Mouse (Mus musculus): ENCODE measurements around the gene Svop. TPM values are rescaled to one million over a fixed set of nuclear protein-coding genes. Genes with fewer than 3 reads are reported as not detected.

The Svop gene
- polyA plus RNA-seq, 1 experiment, result 0.04 TPM

DNA sequence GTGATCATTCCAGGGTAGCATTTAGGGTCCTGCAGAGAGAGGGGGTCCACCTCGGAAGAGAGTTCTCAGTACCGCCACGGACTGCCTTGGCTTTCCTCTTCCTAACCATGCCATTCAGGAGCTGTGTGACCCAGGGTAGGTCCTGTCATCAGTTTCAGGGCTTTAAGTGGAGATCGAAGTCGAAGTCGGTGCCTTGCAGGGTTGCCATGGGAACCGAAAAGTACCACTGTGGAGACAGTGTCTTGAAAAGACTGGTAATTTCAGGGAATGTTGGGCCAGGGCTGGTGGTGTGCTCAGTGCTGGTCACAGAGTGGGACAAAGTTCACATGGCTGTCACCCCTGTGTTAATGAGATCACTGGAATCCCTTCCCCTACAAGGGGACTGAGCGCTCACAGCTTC lies 14.4 kb downstream of the Svop start:
- Histone ChIP-seq H3K36me3 (ENCODE audit: control insufficient read depth, insufficient read depth) (no peaks in the 10 kb centered on the region), H3K27me3 (ENCODE audit: control insufficient read depth, insufficient read depth, insufficient read length) (peaks cover 27% of the 10 kb centered on the region), H3ac (ENCODE audit: control insufficient read depth, insufficient read length, low read depth) (no peak overlapping the region), H3K79me2 (ENCODE audit: control insufficient read depth, insufficient read depth) (no peaks in the 10 kb centered on the region), H3K4me3 (ENCODE audit: insufficient read depth, poor library complexity, severe bottlenecking) (no peak overlapping the region), H3K79me3 (ENCODE audit: low read depth) (no peaks in the 10 kb centered on the region)
- TF ChIP-seq MAX (IDR thresholded peaks at IDR 0.05) (no peak), CTCF (IDR thresholded peaks at IDR 0.05; ENCODE audit: control insufficient read depth, insufficient read depth, insufficient read length) (no peak), MYOG (IDR thresholded peaks at IDR 0.05; ENCODE audit: control insufficient read depth, extremely low read depth, insufficient read length) (no peak), CEBPB (IDR thresholded peaks at IDR 0.05; ENCODE audit: low read depth) (no peak), USF1 (IDR thresholded peaks at IDR 0.05; ENCODE audit: low read depth) (no peak), MYOD1 (IDR thresholded peaks at IDR 0.05; ENCODE audit: control insufficient read depth, insufficient read length, low read depth) (no peak), FOSL1 (IDR thresholded peaks at IDR 0.05; ENCODE audit: insufficient read depth, low read length, poor library complexity, severe bottlenecking) (no peak)

DNA sequence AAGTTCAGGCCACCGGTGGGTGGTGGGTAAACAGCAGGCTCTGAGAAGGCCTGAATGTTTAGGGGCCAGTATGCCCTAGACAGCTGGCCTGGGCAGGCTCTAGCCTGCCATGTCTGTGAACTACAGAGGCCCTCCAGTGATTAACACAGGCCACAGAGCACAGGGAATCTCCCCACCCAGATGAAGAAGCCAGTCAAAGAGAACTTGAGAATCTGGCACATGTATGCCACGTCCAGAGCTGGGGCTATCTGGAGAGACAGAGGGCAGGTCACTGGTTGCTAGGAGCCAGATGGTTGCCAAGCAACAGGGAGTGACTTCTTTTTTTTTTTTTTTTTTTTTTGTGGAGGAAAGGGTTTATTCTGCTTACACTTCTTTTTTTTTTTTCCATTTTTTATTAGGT lies 19.1 kb downstream of the Svop start:
- Histone ChIP-seq H3K79me2 (ENCODE audit: control insufficient read depth, insufficient read depth) (no peaks in the 10 kb centered on the region), H3K4me3 (ENCODE audit: insufficient read depth, poor library complexity, severe bottlenecking) (no peak overlapping the region), H3ac (ENCODE audit: control insufficient read depth, insufficient read length, low read depth) (no peak overlapping the region), H3K36me3 (ENCODE audit: control insufficient read depth, insufficient read depth) (no peaks in the 10 kb centered on the region), H3K79me3 (ENCODE audit: low read depth) (no peaks in the 10 kb centered on the region), H3K27me3 (ENCODE audit: control insufficient read depth, insufficient read depth, insufficient read length) (peaks cover 31% of the 10 kb centered on the region)
- TF ChIP-seq MYOG (IDR thresholded peaks at IDR 0.05; ENCODE audit: control insufficient read depth, extremely low read depth, insufficient read length) (no peak), USF1 (IDR thresholded peaks at IDR 0.05; ENCODE audit: low read depth) (no peak), CEBPB (IDR thresholded peaks at IDR 0.05; ENCODE audit: low read depth) (no peak), CTCF (IDR thresholded peaks at IDR 0.05; ENCODE audit: control insufficient read depth, insufficient read depth, insufficient read length) (no peak), FOSL1 (IDR thresholded peaks at IDR 0.05; ENCODE audit: insufficient read depth, low read length, poor library complexity, severe bottlenecking) (no peak)

DNA sequence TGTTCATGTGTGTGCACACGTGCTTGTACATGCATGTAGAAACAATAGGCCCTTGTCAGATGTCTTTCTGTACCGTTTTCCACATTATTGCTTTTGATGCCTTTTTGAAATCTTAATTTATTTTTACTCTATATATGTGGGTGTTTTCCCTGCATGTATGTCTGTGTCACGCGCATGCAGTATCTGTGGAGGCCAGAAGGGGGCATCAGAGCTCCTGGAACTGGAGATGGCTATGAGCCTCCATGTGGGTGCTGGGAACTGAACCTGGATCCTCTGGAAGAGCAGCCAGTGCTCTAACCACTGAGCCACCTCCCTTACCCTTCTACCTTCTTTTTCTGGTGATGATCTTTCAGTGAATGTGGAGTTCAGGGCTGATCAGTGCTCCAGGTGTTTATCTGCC lies 20.5 kb downstream of the Svop start:
- Histone ChIP-seq H3K4me3 (ENCODE audit: insufficient read depth, poor library complexity, severe bottlenecking) (no peak overlapping the region), H3K79me2 (ENCODE audit: control insufficient read depth, insufficient read depth) (no peaks in the 10 kb centered on the region), H3ac (ENCODE audit: control insufficient read depth, insufficient read length, low read depth) (no peak overlapping the region), H3K36me3 (ENCODE audit: control insufficient read depth, insufficient read depth) (no peaks in the 10 kb centered on the region), H3K27me3 (ENCODE audit: control insufficient read depth, insufficient read depth, insufficient read length) (peaks cover 32% of the 10 kb centered on the region), H3K79me3 (ENCODE audit: low read depth) (no peaks in the 10 kb centered on the region)
- TF ChIP-seq CTCF (IDR thresholded peaks at IDR 0.05; ENCODE audit: control insufficient read depth, insufficient read depth, insufficient read length) (no peak), FOSL1 (IDR thresholded peaks at IDR 0.05; ENCODE audit: insufficient read depth, low read length, poor library complexity, severe bottlenecking) (no peak), CEBPB (IDR thresholded peaks at IDR 0.05; ENCODE audit: low read depth) (no peak), MAX (IDR thresholded peaks at IDR 0.05) (no peak), MYOD1 (IDR thresholded peaks at IDR 0.05; ENCODE audit: control insufficient read depth, insufficient read length, low read depth) (no peak), USF1 (IDR thresholded peaks at IDR 0.05; ENCODE audit: low read depth) (no peak), MYOG (IDR thresholded peaks at IDR 0.05; ENCODE audit: control insufficient read depth, extremely low read depth, insufficient read length) (no peak)

DNA sequence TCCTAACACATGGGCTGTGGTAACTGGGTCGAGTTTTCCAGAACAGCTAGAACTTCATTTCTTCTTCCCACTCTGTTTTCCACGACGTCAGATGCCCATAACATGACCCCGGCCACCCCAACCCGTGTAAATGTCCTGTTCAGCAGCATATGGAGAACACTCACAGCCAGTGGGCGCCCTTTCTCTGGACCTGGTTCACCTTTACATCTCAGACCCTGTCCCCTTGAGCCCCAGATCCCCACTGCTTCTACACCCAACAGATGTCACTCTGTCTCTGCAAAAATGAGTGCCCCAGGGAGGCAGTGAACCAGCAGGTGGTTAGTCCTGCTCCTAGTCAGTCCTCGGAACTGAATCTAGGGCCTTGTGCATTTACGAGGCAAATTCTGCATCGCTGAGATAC lies 23.4 kb downstream of the Svop start:
- H3ac ChIP-seq (ENCODE audit: control insufficient read depth, insufficient read length, low read depth), result no peak overlapping the region
- H3K79me2 ChIP-seq (ENCODE audit: control insufficient read depth, insufficient read depth), result no peaks in the 10 kb centered on the region
- H3K27me3 ChIP-seq (ENCODE audit: control insufficient read depth, insufficient read depth, insufficient read length), result peaks cover 37% of the 10 kb centered on the region
- H3K4me3 ChIP-seq (ENCODE audit: insufficient read depth, poor library complexity, severe bottlenecking), result no peak overlapping the region
- no peaks in the 10 kb centered on the region for H3K36me3 ChIP-seq (ENCODE audit: control insufficient read depth, insufficient read depth)
- TF ChIP-seq USF1 (IDR thresholded peaks at IDR 0.05; ENCODE audit: low read depth), result no peak
- TF ChIP-seq FOSL1 (IDR thresholded peaks at IDR 0.05; ENCODE audit: insufficient read depth, low read length, poor library complexity, severe bottlenecking), result no peak
- no peak for TF ChIP-seq CEBPB (IDR thresholded peaks at IDR 0.05; ENCODE audit: low read depth)
- no peak for TF ChIP-seq MAX (IDR thresholded peaks at IDR 0.05)
- TF ChIP-seq CTCF (IDR thresholded peaks at IDR 0.05; ENCODE audit: control insufficient read depth, insufficient read depth, insufficient read length), result no peak
- TF ChIP-seq MYOG (IDR thresholded peaks at IDR 0.05; ENCODE audit: control insufficient read depth, extremely low read depth, insufficient read length), result no peak
- no peak for TF ChIP-seq MYOD1 (IDR thresholded peaks at IDR 0.05; ENCODE audit: control insufficient read depth, insufficient read length, low read depth)
- H3K79me3 ChIP-seq (ENCODE audit: low read depth), result no peaks in the 10 kb centered on the region

DNA sequence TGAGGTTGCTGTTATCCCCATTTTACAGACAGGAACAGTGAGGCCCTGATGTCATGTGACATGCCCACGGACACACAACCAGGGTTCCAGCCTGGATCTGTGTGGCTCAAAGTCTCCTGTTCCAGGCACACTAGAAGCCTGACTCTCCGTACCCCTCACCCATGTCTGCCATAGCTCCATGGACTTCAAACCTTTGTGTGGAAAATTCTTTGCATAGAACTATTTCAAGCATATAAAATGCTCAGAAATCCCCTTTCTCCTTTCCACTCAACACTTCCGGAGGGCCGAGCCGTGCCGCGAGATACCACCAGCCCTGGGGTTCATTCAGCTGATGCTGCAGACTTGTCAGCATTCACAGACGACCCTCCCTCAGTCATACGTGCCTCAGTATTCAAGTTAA lies 23.8 kb downstream of the Svop start:
- Histone ChIP-seq H3ac (ENCODE audit: control insufficient read depth, insufficient read length, low read depth) (no peak overlapping the region), H3K79me2 (ENCODE audit: control insufficient read depth, insufficient read depth) (no peaks in the 10 kb centered on the region), H3K4me3 (ENCODE audit: insufficient read depth, poor library complexity, severe bottlenecking) (no peak overlapping the region), H3K36me3 (ENCODE audit: control insufficient read depth, insufficient read depth) (no peaks in the 10 kb centered on the region), H3K27me3 (ENCODE audit: control insufficient read depth, insufficient read depth, insufficient read length) (peaks cover 37% of the 10 kb centered on the region), H3K79me3 (ENCODE audit: low read depth) (no peaks in the 10 kb centered on the region)
- TF ChIP-seq CTCF (IDR thresholded peaks at IDR 0.05; ENCODE audit: control insufficient read depth, insufficient read depth, insufficient read length) (no peak), MYOG (IDR thresholded peaks at IDR 0.05; ENCODE audit: control insufficient read depth, extremely low read depth, insufficient read length) (no peak), USF1 (IDR thresholded peaks at IDR 0.05; ENCODE audit: low read depth) (no peak), CEBPB (IDR thresholded peaks at IDR 0.05; ENCODE audit: low read depth) (no peak), MYOD1 (IDR thresholded peaks at IDR 0.05; ENCODE audit: control insufficient read depth, insufficient read length, low read depth) (no peak), FOSL1 (IDR thresholded peaks at IDR 0.05; ENCODE audit: insufficient read depth, low read length, poor library complexity, severe bottlenecking) (no peak), MAX (IDR thresholded peaks at IDR 0.05) (no peak)

DNA sequence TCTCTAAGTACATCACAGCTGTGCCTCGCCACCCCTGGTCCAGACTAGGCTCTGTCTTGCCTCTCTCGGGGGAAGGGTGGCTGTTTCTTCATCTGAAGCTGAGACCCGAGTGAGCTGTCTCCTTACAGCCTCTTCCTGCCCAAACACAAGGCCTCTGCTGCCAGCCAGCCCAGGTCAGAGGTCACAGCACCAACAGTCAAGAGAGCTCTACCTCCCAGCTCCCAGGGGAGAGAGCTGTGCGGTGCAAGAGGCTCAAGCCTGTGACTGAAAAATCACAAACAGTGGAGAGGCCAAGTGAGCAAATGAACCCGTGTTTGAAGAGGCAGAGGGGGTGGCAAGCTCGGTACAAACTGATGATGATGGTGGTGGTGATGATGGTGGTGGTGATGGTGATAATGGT lies 24.8 kb downstream of the Svop start:
- Histone ChIP-seq H3K27me3 (ENCODE audit: control insufficient read depth, insufficient read depth, insufficient read length) (peaks cover 34% of the 10 kb centered on the region), H3K36me3 (ENCODE audit: control insufficient read depth, insufficient read depth) (no peaks in the 10 kb centered on the region), H3K79me3 (ENCODE audit: low read depth) (no peaks in the 10 kb centered on the region), H3K4me3 (ENCODE audit: insufficient read depth, poor library complexity, severe bottlenecking) (no peak overlapping the region), H3ac (ENCODE audit: control insufficient read depth, insufficient read length, low read depth) (no peak overlapping the region), H3K79me2 (ENCODE audit: control insufficient read depth, insufficient read depth) (no peaks in the 10 kb centered on the region)
- TF ChIP-seq CEBPB (IDR thresholded peaks at IDR 0.05; ENCODE audit: low read depth), result no peak
- TF ChIP-seq MYOD1 (IDR thresholded peaks at IDR 0.05; ENCODE audit: control insufficient read depth, insufficient read length, low read depth), result no peak
- TF ChIP-seq MYOG (IDR thresholded peaks at IDR 0.05; ENCODE audit: control insufficient read depth, extremely low read depth, insufficient read length), result no peak
- TF ChIP-seq CTCF (IDR thresholded peaks at IDR 0.05; ENCODE audit: control insufficient read depth, insufficient read depth, insufficient read length), result no peak
- TF ChIP-seq MAX (IDR thresholded peaks at IDR 0.05), result no peak
- no peak for TF ChIP-seq FOSL1 (IDR thresholded peaks at IDR 0.05; ENCODE audit: insufficient read depth, low read length, poor library complexity, severe bottlenecking)
- no peak for TF ChIP-seq USF1 (IDR thresholded peaks at IDR 0.05; ENCODE audit: low read depth)

Data from C2C12 (cell line).